Mouse (Mus musculus) intestine, postnatal 0 days (tissue): Measurements from ENCODE around the gene Cst11. TPM values are rescaled to one million over a fixed set of nuclear protein-coding genes. Genes with fewer than 3 reads are reported as not detected.

Source experiments
- ATAC-seq: fragments of 200-750 bp; cut with Nextera tagmentation; 2 replicates; pipeline ENCODE4 v1.8.0; 2017; ENCODE audit warnings: mild to moderate bottlenecking, moderate TSS enrichment, moderate library complexity
- H3K27ac ChIP-seq: fragments of 300-500 bp; sonication (generic); 2 replicates; pipeline ENCODE4 v1.5.1; 2014; ENCODE audit warnings: mild to moderate bottlenecking, low read depth, low read length, moderate library complexity
- H3K27me3 ChIP-seq: fragments of 300-500 bp; sonication (generic); replicated peaks from 2 replicates; pipeline ENCODE4 v1.6.1; 2014; ENCODE audit warnings: low read length, mixed read lengths; ENCODE audit not compliant: control insufficient read depth, insufficient read depth
- H3K36me3 ChIP-seq: fragments of 300-500 bp; sonication (generic); 2 replicates; pipeline ENCODE4 v1.6.1; 2014; ENCODE audit warnings: mild to moderate bottlenecking, moderate library complexity; ENCODE audit not compliant: control insufficient read depth, insufficient read depth
- H3K4me1 ChIP-seq: fragments of 300-500 bp; sonication (generic); replicated peaks from 2 replicates; pipeline ENCODE4 v1.6.1; 2014; ENCODE audit warnings: antibody characterized with exemption, low read length, mixed read lengths; ENCODE audit not compliant: control insufficient read depth, insufficient read depth
- H3K4me2 ChIP-seq: fragments of 300-500 bp; sonication (generic); replicated peaks from 2 replicates; pipeline ENCODE4 v1.6.1; 2014; ENCODE audit warnings: low read depth, mild to moderate bottlenecking, moderate library complexity
- H3K4me3 ChIP-seq: fragments of 300-500 bp; sonication (generic); 2 replicates; pipeline ENCODE4 v1.5.1; 2014; ENCODE audit warnings: low read depth, low read length
- H3K9ac ChIP-seq: fragments of 300-500 bp; sonication (generic); 2 replicates; pipeline ENCODE4 v1.6.1; 2014; ENCODE audit warnings: mild to moderate bottlenecking, low read depth, low read length
- H3K9me3 ChIP-seq: fragments of 300-500 bp; sonication (generic); 2 replicates; pipeline ENCODE4 v1.6.1; 2016; ENCODE audit warnings: mixed run types; ENCODE audit not compliant: control insufficient read depth
- CTCF ChIP-seq: sonication (generic); IDR thresholded peaks from 2 replicates; pipeline ENCODE4 v1.5.1; 2016; ENCODE audit warnings: low read depth, mild to moderate bottlenecking, control low read depth, antibody characterized with exemption, moderate library complexity
- WGBS: fragments of 180-500 bp; shearing (Covaris S2); extraction: QIAGEN DNeasy Blood & Tissue Kit; methylation state at CpG from one replicate; pipeline ENCODE4 v1.1.7; 2014; 5-methylcytosine and 5-hydroxymethylcytosine counted together
- polyA plus RNA-seq: library from polyadenylated mRNA; unstranded; fragments of >200 nt; fragmentation: Nextera tagmentation; extraction: Ambion mirVana; gene quantifications from 2 replicates; pipeline ENCODE4 v1.2.1, GENCODE M21; 2015

Gene Cst11
- polyA plus RNA-seq, 1 experiment from 2014 or later, result not detected

GRCm38 (mm10) chr2:148763648-148764388 lies 7.5 kb downstream of the Cst11 start:
- Histone ChIP-seq H3K4me2 (no peak overlapping the region), H3K27me3 (no peaks in the 10 kb centered on the region), H3K27ac (no peak overlapping the region), H3K9ac (no peak overlapping the region), H3K4me3 (no peak overlapping the region), H3K4me1 (no peaks in the 10 kb centered on the region), H3K9me3 (no peaks in the 10 kb centered on the region), H3K36me3 (no peaks in the 10 kb centered on the region)
- no peak for TF ChIP-seq CTCF
- WGBS, result 100% methylated on average over 1 of the region's 1 CpGs
- no peak for ATAC-seq

- Histone ChIP-seq H3K4me2 (no peak overlapping the region), H3K4me3 (no peak overlapping the region), H3K9me3 (no peaks in the 10 kb centered on the region), H3K27ac (no peak overlapping the region), H3K36me3 (no peaks in the 10 kb centered on the region), H3K9ac (no peak overlapping the region), H3K27me3 (no peaks in the 10 kb centered on the region), H3K4me1 (no peaks in the 10 kb centered on the region)
- no peak for ATAC-seq
- TF ChIP-seq CTCF, result no peak
- WGBS, result 67% methylated on average over 1 of the region's 1 CpGs
Measured at GRCm38 (mm10) chr2:148754310-148754846, 16.9 kb downstream of the Cst11 start.

GRCm38 (mm10) chr2:148751893-148752813 lies 19.1 kb downstream of the Cst11 start:
- H3K4me1 ChIP-seq, result no peaks in the 10 kb centered on the region
- peak; percentile 78 for ATAC-seq
- H3K4me2 ChIP-seq, result peak overlapping the region; percentile 63
- no peaks in the 10 kb centered on the region for H3K27me3 ChIP-seq
- TF ChIP-seq CTCF, result peak; percentile 82
- no peaks in the 10 kb centered on the region for H3K9me3 ChIP-seq
- no peak overlapping the region for H3K9ac ChIP-seq
- WGBS, result 13% methylated on average over 15 of the region's 15 CpGs
- H3K36me3 ChIP-seq, result no peaks in the 10 kb centered on the region
- H3K4me3 ChIP-seq, result peak overlapping the region; percentile 32; the same call in 1 of the 2 replicates
- H3K27ac ChIP-seq, result no peak overlapping the region

- no peaks in the 10 kb centered on the region for H3K4me1 ChIP-seq
- 76% methylated on average over 1 of the region's 1 CpGs for WGBS
- no peak within 1 kb of the TSS for H3K27ac ChIP-seq
- TF ChIP-seq CTCF, result no peak
- H3K9me3 ChIP-seq, result no peaks in the 10 kb centered on the region
- H3K27me3 ChIP-seq, result no peaks in the 10 kb centered on the region
- no peak for ATAC-seq
- H3K9ac ChIP-seq, result no peak within 1 kb of the TSS
- H3K4me3 ChIP-seq, result no peak within 1 kb of the TSS
- no peaks in the 10 kb centered on the region for H3K36me3 ChIP-seq
- H3K4me2 ChIP-seq, result no peak within 1 kb of the TSS
Measured at GRCm38 (mm10) chr2:148750058-148750457, 21.2 kb downstream of the Cst11 start, which contains the start of gene Cstl1. Gene Cstl1, plus strand, starts transcription at chr2:148750358.

GRCm38 (mm10) chr2:148743846-148744407 lies 27.4 kb downstream of the Cst11 start:
- Histone ChIP-seq H3K27me3 (no peaks in the 10 kb centered on the region), H3K36me3 (no peaks in the 10 kb centered on the region), H3K4me3 (no peak overlapping the region), H3K9ac (no peak overlapping the region), H3K4me2 (no peak overlapping the region), H3K9me3 (no peaks in the 10 kb centered on the region), H3K4me1 (no peaks in the 10 kb centered on the region), H3K27ac (no peak overlapping the region)
- TF ChIP-seq CTCF, result no peak
- 79% methylated on average over 3 of the region's 3 CpGs for WGBS
- ATAC-seq, result no peak

GRCm38 (mm10) chr2:148743001-148743400 lies 28.3 kb downstream of the Cst11 start:
- H3K9me3 ChIP-seq, result no peaks in the 10 kb centered on the region
- H3K4me3 ChIP-seq, result no peak overlapping the region
- no peak for TF ChIP-seq CTCF
- no peak overlapping the region for H3K27ac ChIP-seq
- no peak overlapping the region for H3K4me2 ChIP-seq
- no peaks in the 10 kb centered on the region for H3K36me3 ChIP-seq
- no peak overlapping the region for H3K9ac ChIP-seq
- 78% methylated on average over 3 of the region's 3 CpGs for WGBS
- H3K27me3 ChIP-seq, result no peaks in the 10 kb centered on the region
- ATAC-seq, result no peak
- H3K4me1 ChIP-seq, result no peaks in the 10 kb centered on the region
